Mouse (Mus musculus) stomach, embryonic 16.5 days (tissue): ENCODE measurements around the gene Izumo4. TPM values are rescaled to one million over a fixed set of nuclear protein-coding genes. Genes with fewer than 3 reads are reported as not detected.

Experiments used
- ATAC-seq: fragments of 200-750 bp; cut with Nextera tagmentation; 2 replicates; pipeline ENCODE4 v1.8.0; 2017; ENCODE audit warnings: moderate number of reproducible peaks, moderate TSS enrichment; ENCODE audit not compliant: insufficient read depth, low FRiP score
- H3K27ac ChIP-seq: fragments of 300-500 bp; sonication (generic); 2 replicates; pipeline ENCODE4 v1.5.1; 2014; ENCODE audit warnings: low read length
- H3K27me3 ChIP-seq: fragments of 300-500 bp; sonication (generic); 2 replicates; pipeline ENCODE4 v1.6.1; 2014; ENCODE audit warnings: low read length, control low read depth, mixed read lengths; ENCODE audit not compliant: control insufficient read depth, insufficient read depth
- H3K36me3 ChIP-seq: fragments of 300-500 bp; sonication (generic); 2 replicates; pipeline ENCODE4 v1.6.1; 2014; ENCODE audit warnings: low read length; ENCODE audit not compliant: control insufficient read depth, insufficient read depth
- H3K4me1 ChIP-seq: fragments of 300-500 bp; sonication (generic); 2 replicates; pipeline ENCODE4 v1.6.1; 2014; ENCODE audit warnings: low read length, control low read depth, mixed read lengths; ENCODE audit not compliant: control insufficient read depth, insufficient read depth
- H3K4me2 ChIP-seq: fragments of 300-500 bp; sonication (generic); 2 replicates; pipeline ENCODE4 v1.6.1; 2014; ENCODE audit warnings: low read depth, low read length, mixed read lengths
- H3K4me3 ChIP-seq: fragments of 300-500 bp; sonication (generic); replicated peaks from 2 replicates; pipeline ENCODE4 v1.5.1; 2014; ENCODE audit warnings: mild to moderate bottlenecking, low read length
- H3K9ac ChIP-seq: fragments of 300-500 bp; sonication (generic); 2 replicates; pipeline ENCODE4 v1.6.1; 2014; ENCODE audit warnings: low read length
- H3K9me3 ChIP-seq: fragments of 300-500 bp; sonication (generic); replicated peaks from 2 replicates; pipeline ENCODE4 v1.6.1; 2016; ENCODE audit warnings: low read length, control low read depth; ENCODE audit not compliant: control insufficient read depth
- WGBS: fragments of 180-500 bp; shearing (Covaris S2); extraction: QIAGEN DNeasy Blood & Tissue Kit; methylation state at CpG from one replicate; pipeline ENCODE4 v1.1.7; 2014; 5-methylcytosine and 5-hydroxymethylcytosine counted together
- polyA plus RNA-seq: library from polyadenylated mRNA; unstranded; fragments of >200 nt; fragmentation: Nextera tagmentation; extraction: Ambion mirVana; gene quantifications from 2 replicates; pipeline ENCODE4 v1.2.1, GENCODE M21; 2015

The Izumo4 gene
- polyA plus RNA-seq, 1 experiment from 2014 or later = 28.7 TPM

DNA sequence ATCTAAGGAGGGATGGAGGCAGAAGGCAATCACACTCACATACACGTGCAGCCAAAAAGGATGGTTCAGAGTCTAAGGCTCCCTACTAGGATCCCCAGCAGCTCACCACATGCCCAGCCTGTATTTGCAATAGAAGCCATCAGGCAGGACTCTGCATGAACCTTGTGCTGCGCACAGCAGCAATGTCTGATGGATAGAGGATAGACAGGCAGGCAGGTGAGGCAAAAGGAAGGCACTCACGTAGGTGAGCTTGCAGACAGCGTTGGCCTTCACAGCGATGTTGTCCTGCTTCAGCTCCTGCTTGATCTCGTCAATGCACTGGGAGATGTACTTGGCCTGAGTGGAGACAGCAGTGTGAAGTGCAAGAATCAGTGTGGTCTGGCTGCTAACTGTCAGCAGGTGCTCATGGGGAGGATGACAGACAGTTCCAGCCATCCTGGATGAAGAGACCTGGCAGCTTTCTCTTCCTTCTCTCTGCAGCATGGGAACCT, 30.7 kb downstream of the Izumo4 start:
- H3K27me3 ChIP-seq = no peaks in the 10 kb centered on the region
- no peak overlapping the region for H3K9ac ChIP-seq
- H3K27ac ChIP-seq = no peak overlapping the region
- WGBS = 93% methylated on average over 6 of the region's 6 CpGs
- no peaks in the 10 kb centered on the region for H3K9me3 ChIP-seq
- no peak overlapping the region for H3K4me3 ChIP-seq
- ATAC-seq = no peak
- no peak overlapping the region for H3K4me2 ChIP-seq
- peaks cover 25% of the 10 kb centered on the region; the same call in 1 of the 2 replicates for H3K36me3 ChIP-seq
- H3K4me1 ChIP-seq = no peaks in the 10 kb centered on the region

DNA sequence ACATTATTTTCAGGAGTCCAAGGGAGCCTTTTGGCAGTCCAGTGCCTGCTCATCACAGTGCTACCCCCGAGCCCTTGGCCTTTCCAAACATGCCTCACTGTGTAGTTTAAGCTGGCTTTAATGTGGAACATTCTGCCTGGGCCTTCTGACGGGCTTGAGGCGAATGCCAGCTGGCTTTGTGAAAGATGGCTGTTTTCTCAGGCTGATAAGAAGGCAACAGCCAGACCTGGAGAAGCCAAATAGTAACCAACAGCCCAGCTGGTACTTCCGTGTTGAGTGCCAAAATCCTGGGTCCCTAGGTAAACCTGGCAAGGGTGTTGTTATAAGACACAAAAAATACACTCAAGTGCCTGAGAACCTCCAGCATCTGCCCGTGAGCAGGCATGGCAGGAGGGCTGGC, 34.7 kb downstream of the Izumo4 start:
- H3K4me2 ChIP-seq = no peak overlapping the region
- no peaks in the 10 kb centered on the region for H3K27me3 ChIP-seq
- no peaks in the 10 kb centered on the region for H3K9me3 ChIP-seq
- H3K27ac ChIP-seq = no peak overlapping the region
- ATAC-seq = no peak
- peaks cover 6% of the 10 kb centered on the region; the same call in 1 of the 2 replicates for H3K36me3 ChIP-seq
- 52% methylated on average over 5 of the region's 5 CpGs for WGBS
- no peak overlapping the region for H3K4me3 ChIP-seq
- H3K4me1 ChIP-seq = peaks cover 16% of the 10 kb centered on the region
- H3K9ac ChIP-seq = no peak overlapping the region

DNA sequence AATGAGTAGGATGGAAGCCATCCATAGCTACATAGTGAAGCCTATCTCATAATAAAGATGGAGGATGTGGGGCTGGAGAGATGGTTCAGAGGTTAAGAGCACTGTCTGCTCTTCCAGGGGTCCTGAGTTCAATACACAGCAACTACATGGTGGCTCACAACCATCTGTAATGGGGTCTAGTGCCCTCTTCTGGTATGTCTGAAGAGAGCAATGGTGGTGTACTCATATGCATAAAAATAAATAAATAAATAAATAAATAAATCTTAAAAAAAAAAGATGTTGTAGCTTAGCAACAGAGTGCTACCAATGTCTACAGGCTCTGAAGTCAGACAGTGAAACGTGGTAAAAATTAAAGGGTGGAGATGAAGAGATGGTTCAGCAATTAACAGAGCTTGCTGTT, 36.7 kb downstream of the Izumo4 start:
- Histone ChIP-seq H3K4me2 (no peak overlapping the region), H3K4me1 (peaks cover 20% of the 10 kb centered on the region), H3K9me3 (no peaks in the 10 kb centered on the region), H3K27ac (no peak overlapping the region), H3K36me3 (no peaks in the 10 kb centered on the region), H3K9ac (no peak overlapping the region), H3K4me3 (no peak overlapping the region), H3K27me3 (no peaks in the 10 kb centered on the region)
- 75% methylated on average over 1 of the region's 1 CpGs for WGBS
- no peak for ATAC-seq

DNA sequence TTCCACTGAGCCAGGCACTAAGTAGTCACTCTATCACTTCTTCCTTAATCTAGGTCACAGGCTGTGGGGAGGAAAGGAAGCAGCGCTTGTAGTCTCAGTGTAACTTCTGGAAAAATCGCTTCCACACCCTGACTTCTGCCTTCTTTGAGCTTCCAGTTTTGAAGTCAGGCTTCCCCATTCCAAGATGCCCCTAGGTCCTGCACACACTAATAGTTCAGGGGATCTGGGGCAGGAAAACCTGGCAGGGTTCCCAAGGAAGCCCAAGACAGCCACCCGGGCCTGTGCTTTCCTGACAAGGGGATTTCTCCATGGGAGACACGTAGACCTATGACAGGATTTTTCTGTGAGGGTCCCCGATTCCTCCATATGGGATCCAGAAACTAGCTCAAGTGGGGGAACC, 39.2 kb downstream of the Izumo4 start:
- Histone ChIP-seq H3K27ac (peak overlapping the region; percentile 83), H3K27me3 (no peaks in the 10 kb centered on the region), H3K4me1 (peaks cover 20% of the 10 kb centered on the region), H3K9me3 (no peaks in the 10 kb centered on the region), H3K4me3 (peak overlapping the region; percentile 98), H3K36me3 (no peaks in the 10 kb centered on the region), H3K9ac (peak overlapping the region; percentile 95), H3K4me2 (peak overlapping the region; percentile 98)
- 18% methylated on average over 5 of the region's 5 CpGs for WGBS
- ATAC-seq = no peak

DNA sequence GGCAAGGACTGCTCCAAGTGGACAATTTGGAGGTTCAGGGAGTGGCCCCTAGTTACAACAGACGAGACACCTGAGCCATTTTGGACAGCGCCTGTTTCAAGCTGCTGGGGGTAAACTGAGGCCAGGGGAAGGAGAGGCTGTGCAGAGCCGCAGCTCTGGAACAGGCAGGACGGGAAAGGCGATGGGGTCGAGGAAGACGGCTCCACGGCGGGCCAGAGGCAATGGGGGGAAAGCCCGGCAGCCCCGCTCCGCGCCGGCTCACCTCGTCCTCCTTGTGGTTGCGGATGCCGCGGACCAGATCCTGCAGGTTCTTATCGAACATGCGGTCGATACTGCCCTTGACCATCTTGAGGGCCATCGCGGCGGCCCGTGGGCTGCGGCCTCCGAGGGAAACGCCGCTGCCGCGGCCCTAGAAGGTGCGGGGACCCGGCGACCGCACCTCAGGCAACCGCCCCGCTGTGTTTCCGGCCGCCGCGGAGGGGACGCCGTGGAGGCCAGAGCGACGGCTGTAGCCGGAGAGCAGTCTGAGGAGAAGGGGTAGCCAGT, 39.7 kb downstream of the Izumo4 start:
- Histone ChIP-seq H3K27ac (peak overlapping the region; percentile 83), H3K4me3 (peak overlapping the region; percentile 98), H3K9ac (peak overlapping the region; percentile 95), H3K36me3 (no peaks in the 10 kb centered on the region), H3K27me3 (no peaks in the 10 kb centered on the region), H3K9me3 (no peaks in the 10 kb centered on the region), H3K4me2 (peak overlapping the region; percentile 98), H3K4me1 (peaks cover 20% of the 10 kb centered on the region)
- no peak; the same call in 1 of the 2 replicates for ATAC-seq
- WGBS = under 1% methylated on average over 46 of the region's 46 CpGs

DNA sequence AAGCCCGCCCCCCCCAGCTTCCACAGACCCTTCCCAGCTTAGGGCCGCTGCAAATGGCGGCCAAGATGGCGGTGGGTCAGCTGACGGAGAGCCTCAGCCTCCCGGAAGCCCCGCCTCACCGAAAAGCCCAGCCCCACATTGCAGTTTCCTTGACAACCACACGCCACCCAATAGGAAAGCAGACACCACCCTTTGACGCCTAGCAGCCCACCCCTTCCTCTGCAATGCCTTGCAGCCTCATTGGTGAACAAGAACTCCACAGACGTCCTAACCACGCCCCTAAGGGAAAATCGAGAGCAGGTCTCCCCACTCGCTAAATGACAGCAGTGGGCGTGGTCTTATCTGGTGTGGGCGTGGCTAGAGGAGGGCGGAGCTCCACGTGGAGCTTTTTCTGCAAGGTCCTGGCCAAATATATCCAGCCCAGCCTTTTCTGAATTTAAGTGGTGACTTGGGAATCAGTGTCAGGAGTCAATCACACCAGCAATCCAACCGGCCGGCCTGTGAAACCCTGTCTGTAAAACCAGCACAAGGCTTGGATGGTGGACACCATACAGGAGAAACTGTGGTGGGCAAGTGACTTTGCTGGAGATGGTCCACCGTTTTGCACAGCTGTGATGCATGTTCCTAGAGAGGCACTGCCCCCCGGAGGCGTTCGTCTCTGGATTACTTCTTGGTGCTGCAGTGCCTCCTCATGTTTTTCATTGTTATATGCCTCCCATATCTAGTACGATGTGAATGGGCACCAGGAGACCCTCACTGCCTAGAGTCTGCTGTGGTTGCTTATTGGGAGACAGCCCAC, 40.4 kb downstream of the Izumo4 start, which contains the start of gene Ap3d1:
Ap3d1 (minus strand) TSS at position 85 of the 799 bp plus-strand sequence.
- Histone ChIP-seq H3K4me2 (peak within 1 kb of the TSS; percentile 98), H3K9ac (peak within 1 kb of the TSS; percentile 95), H3K4me3 (peak within 1 kb of the TSS; percentile 98), H3K27me3 (no peaks in the 10 kb centered on the region), H3K9me3 (no peaks in the 10 kb centered on the region), H3K36me3 (no peaks in the 10 kb centered on the region), H3K4me1 (peaks cover 20% of the 10 kb centered on the region), H3K27ac (peak within 1 kb of the TSS; percentile 83)
- ATAC-seq = peak; percentile 100
- 1% methylated on average over 25 of the region's 25 CpGs for WGBS

DNA sequence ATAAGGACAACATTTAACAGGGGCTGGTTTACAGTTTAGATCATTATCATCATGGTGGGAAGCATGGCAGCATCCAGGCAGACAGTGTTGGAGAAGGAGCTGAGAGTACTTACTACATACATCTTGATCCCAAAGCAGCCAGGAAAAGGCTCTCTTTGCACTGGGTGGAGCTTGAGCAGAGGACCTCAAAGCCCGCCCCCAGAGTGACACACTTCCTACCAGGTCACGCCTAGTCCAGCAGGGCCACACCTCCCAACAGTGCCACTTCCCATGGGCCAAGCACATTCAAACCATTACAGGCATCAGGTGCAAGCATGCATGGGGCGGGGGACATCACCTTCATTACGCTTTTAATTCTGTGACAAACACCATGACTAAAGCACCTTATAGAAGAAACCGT, 42.3 kb downstream of the Izumo4 start:
- Histone ChIP-seq H3K36me3 (no peaks in the 10 kb centered on the region), H3K4me3 (no peak overlapping the region), H3K9me3 (no peaks in the 10 kb centered on the region), H3K4me2 (0 out of 2 replicates have a peak overlapping the region, but pooled peaks have one; percentile 9), H3K9ac (no peak overlapping the region), H3K27ac (no peak overlapping the region), H3K27me3 (no peaks in the 10 kb centered on the region), H3K4me1 (peaks cover 24% of the 10 kb centered on the region)
- no peak for ATAC-seq
- 30% methylated on average over 5 of the region's 5 CpGs for WGBS

DNA sequence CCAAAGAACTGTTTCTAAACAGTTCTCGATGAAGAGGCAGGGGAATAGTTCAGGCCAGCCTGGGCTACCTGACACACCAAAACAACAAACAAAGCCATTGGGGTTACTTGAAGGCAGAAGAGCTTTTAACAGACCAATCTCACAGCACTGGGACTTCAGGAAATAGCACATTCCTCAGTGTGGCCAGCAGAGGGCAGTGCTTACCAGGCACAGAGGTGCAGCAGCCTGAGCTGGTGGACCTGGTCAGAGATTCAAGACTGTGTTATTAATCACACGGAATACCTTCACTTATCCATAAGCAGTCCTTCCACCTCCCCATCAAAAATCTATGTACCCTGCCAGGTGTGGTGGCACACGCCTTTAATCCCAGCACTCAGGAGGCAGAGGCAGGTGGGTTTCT, 45.4 kb downstream of the Izumo4 start:
- no peak for ATAC-seq
- WGBS = 17% methylated on average over 3 of the region's 3 CpGs
- no peak overlapping the region for H3K4me2 ChIP-seq
- no peak overlapping the region for H3K27ac ChIP-seq
- no peaks in the 10 kb centered on the region for H3K9me3 ChIP-seq
- peaks cover 20% of the 10 kb centered on the region for H3K4me1 ChIP-seq
- H3K4me3 ChIP-seq = no peak overlapping the region
- H3K9ac ChIP-seq = no peak overlapping the region
- H3K36me3 ChIP-seq = no peaks in the 10 kb centered on the region
- H3K27me3 ChIP-seq = no peaks in the 10 kb centered on the region

DNA sequence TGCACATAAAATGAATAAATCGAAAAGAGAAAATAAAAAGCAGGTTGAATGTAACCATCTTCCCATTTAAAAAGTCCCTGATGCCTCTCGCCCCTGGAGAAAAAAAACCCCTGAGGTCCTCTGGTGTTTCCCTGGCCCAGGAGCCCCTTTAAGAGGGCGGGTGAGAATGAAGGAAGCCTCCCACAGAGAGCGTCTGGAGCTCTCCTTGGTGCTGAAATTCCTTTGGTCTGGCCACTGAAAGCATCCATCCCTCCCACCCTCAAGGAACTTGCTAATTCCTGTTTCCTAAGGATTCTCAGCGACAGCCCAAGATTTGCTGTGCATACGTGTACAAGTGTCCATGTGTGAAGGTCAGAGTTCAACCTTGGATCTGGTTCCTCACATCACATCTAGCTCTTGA, 46.6 kb downstream of the Izumo4 start:
- H3K27ac ChIP-seq = no peak overlapping the region
- no peak overlapping the region for H3K4me3 ChIP-seq
- no peaks in the 10 kb centered on the region for H3K9me3 ChIP-seq
- 6% methylated on average over 6 of the region's 6 CpGs for WGBS
- ATAC-seq = no peak
- H3K9ac ChIP-seq = no peak overlapping the region
- H3K4me2 ChIP-seq = no peak overlapping the region
- peaks cover 19% of the 10 kb centered on the region for H3K4me1 ChIP-seq
- no peaks in the 10 kb centered on the region for H3K27me3 ChIP-seq
- no peaks in the 10 kb centered on the region for H3K36me3 ChIP-seq
